Mouse (Mus musculus): ENCODE results near the gene Styxl1. TPM values are rescaled to one million over a fixed set of nuclear protein-coding genes. Genes with fewer than 3 reads are reported as not detected.
A peak's percentile ranks its signal among the peaks of the same experiment; 100 is the strongest.

Styxl1 gene
- total RNA-seq, 1 experiment = not detected

DNA sequence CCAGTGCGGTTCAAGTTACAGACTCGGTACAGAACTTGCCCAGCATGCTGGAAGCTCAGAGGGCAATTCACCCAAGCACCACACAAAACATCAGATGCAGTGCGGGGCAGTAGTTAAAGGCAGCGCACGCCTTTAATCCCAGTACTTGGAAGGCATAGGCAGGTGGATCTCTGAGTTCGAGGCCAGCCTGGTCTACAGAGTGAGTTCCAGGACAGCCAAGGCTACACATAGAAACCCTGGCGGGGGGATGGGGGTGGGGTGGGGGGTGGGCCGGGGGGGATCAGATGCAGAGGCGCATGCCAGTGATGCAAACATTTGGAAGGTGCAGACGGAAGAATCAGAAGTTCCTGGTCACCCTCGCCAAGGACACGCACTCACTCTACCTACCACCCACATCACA is 33.4 kb downstream of the Styxl1 start:
- no peak for DNase-seq (ENCODE audit: low read depth, low spot score)
- TF ChIP-seq ZNF384 (IDR thresholded peaks at IDR 0.05; ENCODE audit: low read depth, low read length) = no peak
- no peak for TF ChIP-seq CHD2 (IDR thresholded peaks at IDR 0.05; ENCODE audit: low read depth, low read length)
- TF ChIP-seq ZC3H11A (IDR thresholded peaks at IDR 0.05; ENCODE audit: borderline replicate concordance, low read depth, low read length) = no peak
- TF ChIP-seq MAFK (IDR thresholded peaks at IDR 0.05; ENCODE audit: insufficient read depth, low read depth, low read length) = no peak
- TF ChIP-seq HCFC1 (IDR thresholded peaks at IDR 0.05; ENCODE audit: borderline replicate concordance, insufficient read depth, low read length) = no peak
- H3K4me3 ChIP-seq (ENCODE audit: insufficient read depth in 1 of 2, low read depth in 1 of 2, low read length in 2 of 2, poor library complexity in 1 of 2, severe bottlenecking in 1 of 2) = peak overlapping the region; percentile 8 to 91; a peak in 3 of 4 replicates
- H3K4me1 ChIP-seq (ENCODE audit: control insufficient read depth in 2 of 2, insufficient read depth in 2 of 2, low read length in 2 of 2, poor library complexity in 1 of 2) = peaks cover 4 to 9% of the 10 kb centered on the region in 2 experiments; a peak in 1 of 4 replicates
- no peak overlapping the region for H3K27ac ChIP-seq (ENCODE audit: insufficient read depth, low read depth, low read length, poor library complexity, severe bottlenecking)
- H3K9ac ChIP-seq (ENCODE audit: insufficient read depth, low read depth, low read length, poor library complexity, severe bottlenecking) = peak overlapping the region; percentile 35; the same call in 1 of the 2 replicates
- peaks cover 3% of the 10 kb centered on the region; the same call in 1 of the 2 replicates for H3K36me3 ChIP-seq (ENCODE audit: control insufficient read depth, insufficient read depth, low read length, poor library complexity, severe bottlenecking)
- in situ Hi-C loops (cut with MboI; ENCODE audit: low sequenced_read_pairs in 2 of 2, unreplicated experiment in 2 of 2) = no loop called here
- no peaks in the 10 kb centered on the region for H3K9me3 ChIP-seq (ENCODE audit: control insufficient read depth, insufficient read depth, low read depth, low read length)

DNA sequence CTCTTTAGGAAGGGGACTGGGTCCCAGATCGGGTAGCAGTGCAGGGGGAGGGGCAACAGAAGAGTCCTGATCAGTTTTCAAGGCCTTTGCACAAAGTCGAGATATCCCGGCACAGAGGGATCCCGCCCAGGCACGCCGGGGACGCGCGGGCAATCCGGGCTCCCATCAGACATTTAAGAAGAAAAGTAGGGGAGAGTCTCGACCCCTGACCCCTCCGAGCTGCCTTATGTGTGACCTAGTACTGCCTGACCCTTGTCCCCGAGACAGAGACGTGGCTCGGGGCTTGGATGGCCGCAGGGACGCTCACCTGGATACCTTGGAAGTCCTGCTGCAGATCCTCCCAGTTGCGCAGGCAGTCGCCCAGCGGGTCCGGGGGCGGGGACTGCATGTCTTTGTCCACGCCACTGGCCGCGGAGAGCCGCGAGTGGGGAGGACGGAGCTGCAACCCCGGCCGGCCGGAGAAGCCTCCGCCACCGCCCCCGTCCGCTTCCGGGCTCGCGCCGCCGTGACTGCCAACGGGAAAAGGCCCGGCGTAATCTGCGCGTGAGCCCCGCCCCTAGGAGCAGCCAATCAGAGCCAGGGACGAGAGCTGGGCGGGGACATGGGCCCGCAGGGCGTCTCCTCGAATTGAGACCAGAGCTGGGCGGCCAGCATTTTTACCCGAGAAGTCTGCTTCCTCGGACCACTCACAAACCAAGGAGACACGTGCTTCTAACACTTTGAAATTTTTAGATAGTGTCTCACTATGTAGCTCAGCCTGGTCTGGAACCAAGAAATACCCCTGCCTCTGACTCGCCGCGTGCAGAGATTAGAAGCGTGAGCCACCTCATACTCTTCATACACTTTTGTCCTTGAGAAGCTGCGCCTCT is 34.2 kb downstream of the Styxl1 start, which contains the start of gene Tmem120a:
TSS of gene Tmem120a (minus strand) at position 708 of the 869 bp plus-strand sequence.
- no peak for TF ChIP-seq HCFC1 (IDR thresholded peaks at IDR 0.05; ENCODE audit: borderline replicate concordance, insufficient read depth, low read length)
- TF ChIP-seq ZC3H11A (IDR thresholded peaks at IDR 0.05; ENCODE audit: borderline replicate concordance, low read depth, low read length) = no peak
- no peak for TF ChIP-seq CHD2 (IDR thresholded peaks at IDR 0.05; ENCODE audit: low read depth, low read length)
- TF ChIP-seq MAFK (IDR thresholded peaks at IDR 0.05; ENCODE audit: insufficient read depth, low read depth, low read length) = no peak
- no peak for TF ChIP-seq ZNF384 (IDR thresholded peaks at IDR 0.05; ENCODE audit: low read depth, low read length)
- no peaks in the 10 kb centered on the region for H3K9me3 ChIP-seq (ENCODE audit: control insufficient read depth, insufficient read depth, low read depth, low read length)
- peak; percentile 86 for DNase-seq (ENCODE audit: low read depth, low spot score)
- peak within 1 kb of the TSS; percentile 71 for H3K9ac ChIP-seq (ENCODE audit: insufficient read depth, low read depth, low read length, poor library complexity, severe bottlenecking)
- no peak within 1 kb of the TSS for H3K27ac ChIP-seq (ENCODE audit: insufficient read depth, low read depth, low read length, poor library complexity, severe bottlenecking)
- peaks cover 3% of the 10 kb centered on the region; the same call in 1 of the 2 replicates for H3K36me3 ChIP-seq (ENCODE audit: control insufficient read depth, insufficient read depth, low read length, poor library complexity, severe bottlenecking)
- H3K4me1 ChIP-seq (ENCODE audit: control insufficient read depth in 2 of 2, insufficient read depth in 2 of 2, low read length in 2 of 2, poor library complexity in 1 of 2) = peaks cover 4 to 9% of the 10 kb centered on the region in 2 experiments; a peak in 1 of 4 replicates
- peak within 1 kb of the TSS; percentile 74 to 91 for H3K4me3 ChIP-seq (ENCODE audit: insufficient read depth in 1 of 2, low read depth in 1 of 2, low read length in 2 of 2, poor library complexity in 1 of 2, severe bottlenecking in 1 of 2)
- in situ Hi-C loops (cut with MboI; ENCODE audit: low sequenced_read_pairs in 2 of 2, unreplicated experiment in 2 of 2) = no loop called here

DNA sequence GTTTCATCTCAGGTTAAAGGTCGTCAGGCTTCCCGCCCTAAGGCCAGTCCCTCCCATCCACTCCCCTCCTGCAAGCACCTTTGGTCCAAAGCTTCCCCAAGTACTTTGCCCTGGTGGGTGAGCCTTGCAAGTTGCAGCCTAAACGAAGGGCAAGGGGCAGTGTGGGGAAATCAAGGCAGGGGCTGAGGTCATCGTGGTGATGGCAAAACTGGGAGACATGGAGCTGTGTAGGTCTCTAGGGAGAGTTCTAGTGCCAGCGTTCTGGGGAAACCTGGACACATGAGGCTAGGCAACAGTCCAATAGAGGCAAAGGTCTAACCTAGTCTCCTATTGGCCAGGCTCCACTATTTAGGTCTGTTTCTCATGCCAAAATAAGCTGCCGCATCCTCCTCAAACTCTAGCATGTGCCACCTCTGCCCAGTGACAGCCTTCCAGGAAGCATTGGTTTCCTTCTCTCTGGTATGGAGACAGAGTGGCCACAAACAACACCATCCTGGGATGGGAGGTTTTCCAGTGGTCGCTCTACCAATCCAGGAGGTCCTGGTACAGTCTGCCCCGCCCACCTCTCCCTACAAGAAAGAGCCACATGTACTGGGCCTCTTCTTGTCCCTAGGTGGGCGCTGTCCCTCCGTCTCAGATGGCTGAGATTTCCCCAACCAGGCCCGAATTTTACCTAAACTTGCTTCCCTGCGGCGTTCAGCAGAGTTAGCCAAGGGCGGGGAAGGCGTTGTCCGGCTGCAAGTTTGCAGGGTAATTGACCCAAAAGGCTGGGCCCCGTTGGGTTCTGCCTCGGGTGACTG is 35.0 kb downstream of the Styxl1 start:
- Histone ChIP-seq H3K4me1 (ENCODE audit: control insufficient read depth in 2 of 2, insufficient read depth in 2 of 2, low read length in 2 of 2, poor library complexity in 1 of 2) (peaks cover 7 to 9% of the 10 kb centered on the region in 2 experiments; a peak in 3 of 4 replicates), H3K36me3 (ENCODE audit: control insufficient read depth, insufficient read depth, low read length, poor library complexity, severe bottlenecking) (peaks cover 3% of the 10 kb centered on the region; the same call in 1 of the 2 replicates), H3K4me3 (ENCODE audit: insufficient read depth in 1 of 2, low read depth in 1 of 2, low read length in 2 of 2, poor library complexity in 1 of 2, severe bottlenecking in 1 of 2) (peak overlapping the region; percentile 74 to 91), H3K9me3 (ENCODE audit: control insufficient read depth, insufficient read depth, low read depth, low read length) (no peaks in the 10 kb centered on the region), H3K9ac (ENCODE audit: insufficient read depth, low read depth, low read length, poor library complexity, severe bottlenecking) (peak overlapping the region; percentile 71; the same call in 1 of the 2 replicates), H3K27ac (ENCODE audit: insufficient read depth, low read depth, low read length, poor library complexity, severe bottlenecking) (no peak overlapping the region)
- in situ Hi-C loops (cut with MboI; ENCODE audit: low sequenced_read_pairs in 2 of 2, unreplicated experiment in 2 of 2) = no loop called here
- TF ChIP-seq CHD2 (IDR thresholded peaks at IDR 0.05; ENCODE audit: low read depth, low read length) = no peak
- no peak for TF ChIP-seq HCFC1 (IDR thresholded peaks at IDR 0.05; ENCODE audit: borderline replicate concordance, insufficient read depth, low read length)
- no peak for TF ChIP-seq ZC3H11A (IDR thresholded peaks at IDR 0.05; ENCODE audit: borderline replicate concordance, low read depth, low read length)
- no peak for TF ChIP-seq ZNF384 (IDR thresholded peaks at IDR 0.05; ENCODE audit: low read depth, low read length)
- no peak for TF ChIP-seq MAFK (IDR thresholded peaks at IDR 0.05; ENCODE audit: insufficient read depth, low read depth, low read length)
- no peak for DNase-seq (ENCODE audit: low read depth, low spot score)

DNA sequence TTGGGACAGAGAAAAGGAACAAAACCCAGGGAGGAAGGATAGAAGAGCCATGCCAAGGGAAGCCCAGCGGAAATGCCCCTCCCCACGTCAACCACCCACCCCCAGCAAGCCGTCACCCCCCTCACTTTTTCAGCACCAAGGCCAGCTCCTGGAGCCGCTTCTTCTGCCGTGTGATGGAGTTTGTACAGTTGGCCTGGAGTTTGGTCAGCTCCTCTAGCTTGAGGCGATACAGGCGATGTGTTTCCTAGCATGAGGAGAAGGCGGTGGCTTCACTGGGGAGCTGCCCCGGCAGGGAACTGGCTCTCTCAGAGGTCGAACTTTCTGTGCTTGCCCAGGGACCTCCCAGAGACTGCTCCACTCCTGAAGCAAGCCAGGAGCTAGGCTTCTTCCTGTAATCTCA is 36.0 kb downstream of the Styxl1 start:
- H3K9me3 ChIP-seq (ENCODE audit: control insufficient read depth, insufficient read depth, low read depth, low read length) = no peaks in the 10 kb centered on the region
- no peak overlapping the region for H3K9ac ChIP-seq (ENCODE audit: insufficient read depth, low read depth, low read length, poor library complexity, severe bottlenecking)
- no peak overlapping the region for H3K4me3 ChIP-seq (ENCODE audit: insufficient read depth in 1 of 2, low read depth in 1 of 2, low read length in 2 of 2, poor library complexity in 1 of 2, severe bottlenecking in 1 of 2)
- no peak overlapping the region for H3K27ac ChIP-seq (ENCODE audit: insufficient read depth, low read depth, low read length, poor library complexity, severe bottlenecking)
- H3K36me3 ChIP-seq (ENCODE audit: control insufficient read depth, insufficient read depth, low read length, poor library complexity, severe bottlenecking) = peaks cover 3% of the 10 kb centered on the region; the same call in 1 of the 2 replicates
- H3K4me1 ChIP-seq (ENCODE audit: control insufficient read depth in 2 of 2, insufficient read depth in 2 of 2, low read length in 2 of 2, poor library complexity in 1 of 2) = peaks cover 7 to 11% of the 10 kb centered on the region in 2 experiments; a peak in 3 of 4 replicates
- no peak for DNase-seq (ENCODE audit: low read depth, low spot score)
- in situ Hi-C loops (cut with MboI; ENCODE audit: low sequenced_read_pairs in 2 of 2, unreplicated experiment in 2 of 2) = no loop called here
- TF ChIP-seq HCFC1 (IDR thresholded peaks at IDR 0.05; ENCODE audit: borderline replicate concordance, insufficient read depth, low read length) = no peak
- no peak for TF ChIP-seq CHD2 (IDR thresholded peaks at IDR 0.05; ENCODE audit: low read depth, low read length)
- no peak for TF ChIP-seq MAFK (IDR thresholded peaks at IDR 0.05; ENCODE audit: insufficient read depth, low read depth, low read length)
- TF ChIP-seq ZC3H11A (IDR thresholded peaks at IDR 0.05; ENCODE audit: borderline replicate concordance, low read depth, low read length) = no peak
- TF ChIP-seq ZNF384 (IDR thresholded peaks at IDR 0.05; ENCODE audit: low read depth, low read length) = no peak

Measured in ES-E14 (cell line).